Mouse (Mus musculus) cerebellum, postnatal 4 days (tissue): ENCODE measurements around the gene Stpg2.
"Not testable (repeated sequence)": the region's sequence is repeated elsewhere in the genome, so short reads cannot be mapped to it uniquely, and the experiment has no call there.

Experiments
- DNase-seq, 2 experiments: peaks; one replicate each; pipeline ENCODE4 v3.0.0; 2022; ENCODE audit warnings: low spot score in 2 of 2, mixed read lengths in 1 of 2

Gene Stpg2

GRCm38 (mm10) chr3:139205444-139205998 is at the start of gene Stpg2:
Stpg2 (plus strand) TSS chr3:139205694.
- DNase-seq, result peak; percentile 83 to 93

GRCm38 (mm10) chr3:139162146-139162545 is 43.3 kb upstream of the Stpg2 start:
- no peak for DNase-seq

GRCm38 (mm10) chr3:139162658-139163057 is 42.8 kb upstream of the Stpg2 start:
- DNase-seq, result no peak

GRCm38 (mm10) chr3:139168510-139169269 is 36.8 kb upstream of the Stpg2 start:
- no peak for DNase-seq

GRCm38 (mm10) chr3:139169740-139170139 is 35.8 kb upstream of the Stpg2 start:
- no peak for DNase-seq

- no peak for DNase-seq
Measured at GRCm38 (mm10) chr3:139176936-139177335, 28.6 kb upstream of the Stpg2 start.

- no peak for DNase-seq
Measured at GRCm38 (mm10) chr3:139191541-139191940, 14.0 kb upstream of the Stpg2 start.

- no peak for DNase-seq
Measured at GRCm38 (mm10) chr3:139193917-139194316, 11.6 kb upstream of the Stpg2 start.

- DNase-seq, result no peak
Measured at GRCm38 (mm10) chr3:139198412-139198811, 7.1 kb upstream of the Stpg2 start.

GRCm38 (mm10) chr3:139200324-139200723 is 5.2 kb upstream of the Stpg2 start:
- DNase-seq, result no peak

- no peak for DNase-seq
Measured at GRCm38 (mm10) chr3:139216945-139217344, 11.5 kb downstream of the Stpg2 start.

- DNase-seq, result no peak
Measured at GRCm38 (mm10) chr3:139225123-139225522, 19.6 kb downstream of the Stpg2 start.

- DNase-seq, result no peak
Measured at GRCm38 (mm10) chr3:139226811-139227210, 21.3 kb downstream of the Stpg2 start.

- no peak for DNase-seq
Measured at GRCm38 (mm10) chr3:139245219-139245618, 39.7 kb downstream of the Stpg2 start.

- no peak for DNase-seq
Measured at GRCm38 (mm10) chr3:139246508-139246907, 41.0 kb downstream of the Stpg2 start.

- not testable (repeated sequence) for DNase-seq
Measured at GRCm38 (mm10) chr3:139262359-139262758, 56.9 kb downstream of the Stpg2 start.

GRCm38 (mm10) chr3:139297909-139298308 is 92.4 kb downstream of the Stpg2 start:
- DNase-seq, result no peak

- DNase-seq, result no peak
Measured at GRCm38 (mm10) chr3:139308078-139308809, 102.8 kb downstream of the Stpg2 start.

GRCm38 (mm10) chr3:139311721-139312120 is 106.2 kb downstream of the Stpg2 start:
- no peak for DNase-seq

GRCm38 (mm10) chr3:139380494-139380893 is 175.0 kb downstream of the Stpg2 start:
- DNase-seq, result no peak

- no peak for DNase-seq
Measured at GRCm38 (mm10) chr3:139397077-139397865, 191.8 kb downstream of the Stpg2 start.

- DNase-seq, result no peak
Measured at GRCm38 (mm10) chr3:139404673-139405072, 199.2 kb downstream of the Stpg2 start.
